Mouse (Mus musculus): Measurements from ENCODE around the gene Cnp. TPM values are rescaled to one million over a fixed set of nuclear protein-coding genes. Genes with fewer than 3 reads are reported as not detected.

The Cnp gene
- polyA plus RNA-seq, 1 experiment from 2014 or later = 28.0 TPM

- Histone ChIP-seq H3K9me3 (no peaks in the 10 kb centered on the region), H3K27me3 (no peaks in the 10 kb centered on the region), H3K27ac (no peak overlapping the region), H3K4me1 (no peaks in the 10 kb centered on the region), H3K9ac (no peak overlapping the region), H3K36me3 (peaks cover 95% of the 10 kb centered on the region), H3K4me3 (no peak overlapping the region), H3K4me2 (no peak overlapping the region)
- 93% methylated on average over 7 of the region's 7 CpGs for WGBS
- ATAC-seq (ENCODE audit: insufficient number of reproducible peaks, insufficient read depth, low FRiP score, low TSS enrichment, low read depth) = no peak
Measured at GRCm38 (mm10) chr11:100594608-100595007, 19.9 kb downstream of the Cnp start.

GRCm38 (mm10) chr11:100595533-100595932, 20.8 kb downstream of the Cnp start:
- Histone ChIP-seq H3K4me3 (no peak overlapping the region), H3K4me2 (no peak overlapping the region), H3K9ac (no peak overlapping the region), H3K36me3 (peaks cover 96% of the 10 kb centered on the region), H3K27ac (no peak overlapping the region), H3K27me3 (no peaks in the 10 kb centered on the region), H3K9me3 (no peaks in the 10 kb centered on the region), H3K4me1 (no peaks in the 10 kb centered on the region)
- 79% methylated on average over 4 of the region's 4 CpGs for WGBS
- no peak for ATAC-seq (ENCODE audit: insufficient number of reproducible peaks, insufficient read depth, low FRiP score, low TSS enrichment, low read depth)

- no peaks in the 10 kb centered on the region for H3K27me3 ChIP-seq
- no peak overlapping the region for H3K9ac ChIP-seq
- H3K4me2 ChIP-seq = no peak overlapping the region
- peaks cover 87% of the 10 kb centered on the region for H3K36me3 ChIP-seq
- WGBS = 88% methylated on average over 4 of the region's 4 CpGs
- H3K4me1 ChIP-seq = no peaks in the 10 kb centered on the region
- ATAC-seq (ENCODE audit: insufficient number of reproducible peaks, insufficient read depth, low FRiP score, low TSS enrichment, low read depth) = no peak
- no peak overlapping the region for H3K4me3 ChIP-seq
- H3K9me3 ChIP-seq = no peaks in the 10 kb centered on the region
- no peak overlapping the region for H3K27ac ChIP-seq
Measured at GRCm38 (mm10) chr11:100598074-100598473, 23.4 kb downstream of the Cnp start.

GRCm38 (mm10) chr11:100601372-100601771, 26.7 kb downstream of the Cnp start:
- no peak for ATAC-seq (ENCODE audit: insufficient number of reproducible peaks, insufficient read depth, low FRiP score, low TSS enrichment, low read depth)
- Histone ChIP-seq H3K4me1 (no peaks in the 10 kb centered on the region), H3K27ac (no peak overlapping the region), H3K27me3 (no peaks in the 10 kb centered on the region), H3K4me3 (no peak overlapping the region), H3K9me3 (no peaks in the 10 kb centered on the region), H3K4me2 (no peak overlapping the region), H3K9ac (no peak overlapping the region), H3K36me3 (peaks cover 64% of the 10 kb centered on the region)
- WGBS = 94% methylated on average over 3 of the region's 3 CpGs

GRCm38 (mm10) chr11:100603155-100603554, 28.5 kb downstream of the Cnp start:
- no peak overlapping the region for H3K27ac ChIP-seq
- H3K27me3 ChIP-seq = no peaks in the 10 kb centered on the region
- no peak overlapping the region for H3K9ac ChIP-seq
- peaks cover 48% of the 10 kb centered on the region for H3K36me3 ChIP-seq
- no peaks in the 10 kb centered on the region for H3K9me3 ChIP-seq
- no peak overlapping the region for H3K4me3 ChIP-seq
- 92% methylated on average over 9 of the region's 9 CpGs for WGBS
- ATAC-seq (ENCODE audit: insufficient number of reproducible peaks, insufficient read depth, low FRiP score, low TSS enrichment, low read depth) = no peak
- H3K4me2 ChIP-seq = no peak overlapping the region
- H3K4me1 ChIP-seq = no peaks in the 10 kb centered on the region

GRCm38 (mm10) chr11:100603813-100604212, 29.1 kb downstream of the Cnp start:
- H3K9me3 ChIP-seq = no peaks in the 10 kb centered on the region
- no peak overlapping the region for H3K27ac ChIP-seq
- H3K4me3 ChIP-seq = no peak overlapping the region
- no peak for ATAC-seq (ENCODE audit: insufficient number of reproducible peaks, insufficient read depth, low FRiP score, low TSS enrichment, low read depth)
- H3K4me2 ChIP-seq = no peak overlapping the region
- 92% methylated on average over 8 of the region's 8 CpGs for WGBS
- H3K9ac ChIP-seq = no peak overlapping the region
- H3K27me3 ChIP-seq = no peaks in the 10 kb centered on the region
- peaks cover 48% of the 10 kb centered on the region for H3K36me3 ChIP-seq
- H3K4me1 ChIP-seq = no peaks in the 10 kb centered on the region

- no peak for ATAC-seq (ENCODE audit: insufficient number of reproducible peaks, insufficient read depth, low FRiP score, low TSS enrichment, low read depth)
- Histone ChIP-seq H3K4me2 (no peak overlapping the region), H3K9me3 (no peaks in the 10 kb centered on the region), H3K36me3 (peaks cover 41% of the 10 kb centered on the region), H3K4me3 (no peak overlapping the region), H3K27me3 (no peaks in the 10 kb centered on the region), H3K4me1 (no peaks in the 10 kb centered on the region), H3K9ac (no peak overlapping the region), H3K27ac (no peak overlapping the region)
- 83% methylated on average over 4 of the region's 4 CpGs for WGBS
Measured at GRCm38 (mm10) chr11:100604321-100605005, 29.8 kb downstream of the Cnp start.

GRCm38 (mm10) chr11:100605451-100605850, 30.7 kb downstream of the Cnp start:
- Histone ChIP-seq H3K9ac (no peak overlapping the region), H3K36me3 (peaks cover 34% of the 10 kb centered on the region), H3K4me3 (no peak overlapping the region), H3K4me2 (no peak overlapping the region), H3K9me3 (no peaks in the 10 kb centered on the region), H3K27ac (no peak overlapping the region), H3K27me3 (no peaks in the 10 kb centered on the region), H3K4me1 (0 out of 2 replicates have a peak, but pooled peaks cover 6% of the 10 kb centered on the region)
- ATAC-seq (ENCODE audit: insufficient number of reproducible peaks, insufficient read depth, low FRiP score, low TSS enrichment, low read depth) = no peak
- WGBS = 88% methylated on average over 10 of the region's 10 CpGs

- Histone ChIP-seq H3K36me3 (peaks cover 25% of the 10 kb centered on the region), H3K4me2 (no peak overlapping the region), H3K4me3 (no peak overlapping the region), H3K27me3 (no peaks in the 10 kb centered on the region), H3K9ac (no peak overlapping the region), H3K4me1 (0 out of 2 replicates have a peak, but pooled peaks cover 6% of the 10 kb centered on the region), H3K9me3 (no peaks in the 10 kb centered on the region), H3K27ac (no peak overlapping the region)
- ATAC-seq (ENCODE audit: insufficient number of reproducible peaks, insufficient read depth, low FRiP score, low TSS enrichment, low read depth) = no peak
- WGBS = 89% methylated on average over 6 of the region's 6 CpGs
Measured at GRCm38 (mm10) chr11:100607121-100607520, 32.4 kb downstream of the Cnp start.

- H3K9me3 ChIP-seq = no peaks in the 10 kb centered on the region
- H3K4me1 ChIP-seq = 0 out of 2 replicates have a peak, but pooled peaks cover 6% of the 10 kb centered on the region
- no peak for ATAC-seq (ENCODE audit: insufficient number of reproducible peaks, insufficient read depth, low FRiP score, low TSS enrichment, low read depth)
- H3K4me2 ChIP-seq = no peak overlapping the region
- H3K4me3 ChIP-seq = no peak overlapping the region
- H3K36me3 ChIP-seq = peaks cover 18% of the 10 kb centered on the region
- no peak overlapping the region for H3K9ac ChIP-seq
- no peaks in the 10 kb centered on the region for H3K27me3 ChIP-seq
- H3K27ac ChIP-seq = no peak overlapping the region
- 70% methylated on average over 4 of the region's 4 CpGs for WGBS
Measured at GRCm38 (mm10) chr11:100608796-100609195, 34.1 kb downstream of the Cnp start.

GRCm38 (mm10) chr11:100609355-100609996, 34.8 kb downstream of the Cnp start:
- Histone ChIP-seq H3K9ac (no peak overlapping the region), H3K9me3 (no peaks in the 10 kb centered on the region), H3K36me3 (peaks cover 18% of the 10 kb centered on the region), H3K4me1 (0 out of 2 replicates have a peak, but pooled peaks cover 6% of the 10 kb centered on the region), H3K27me3 (no peaks in the 10 kb centered on the region), H3K4me3 (no peak overlapping the region), H3K4me2 (no peak overlapping the region), H3K27ac (no peak overlapping the region)
- no peak for ATAC-seq (ENCODE audit: insufficient number of reproducible peaks, insufficient read depth, low FRiP score, low TSS enrichment, low read depth)
- WGBS = 87% methylated on average over 5 of the region's 5 CpGs

All from embryonic facial prominence, embryonic 13.5 days (tissue).